Mouse (Mus musculus) ovary, adult 18-20 months (tissue): ENCODE data around the gene Mmp7.

Experiments used
- DNase-seq: peaks from one replicate; pipeline ENCODE4 v3.0.0; 2022; ENCODE audit warnings: low spot score, mixed read lengths

The Mmp7 gene

DNA sequence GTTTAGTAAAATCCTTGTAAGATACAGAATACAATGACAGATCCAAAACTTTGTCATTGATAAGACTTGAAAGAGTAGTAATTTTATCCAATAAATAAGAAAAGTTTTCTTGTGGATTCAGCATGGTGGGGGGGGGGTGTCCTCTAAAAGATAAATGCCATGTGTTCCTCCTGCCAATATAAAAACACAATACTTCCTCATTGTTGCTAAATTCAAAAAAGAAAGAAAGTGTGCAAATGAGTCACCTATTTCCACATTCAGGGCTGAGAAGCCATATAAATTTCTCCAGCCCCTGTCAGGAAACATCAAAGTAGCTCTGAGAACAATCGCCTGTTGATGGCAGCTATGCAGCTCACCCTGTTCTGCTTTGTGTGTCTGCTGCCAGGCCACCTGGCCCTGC, at the start of gene Mmp7:
TSS of gene Mmp7 (plus strand) at position 301 of the 400 bp plus-strand sequence.
- no peak for DNase-seq

DNA sequence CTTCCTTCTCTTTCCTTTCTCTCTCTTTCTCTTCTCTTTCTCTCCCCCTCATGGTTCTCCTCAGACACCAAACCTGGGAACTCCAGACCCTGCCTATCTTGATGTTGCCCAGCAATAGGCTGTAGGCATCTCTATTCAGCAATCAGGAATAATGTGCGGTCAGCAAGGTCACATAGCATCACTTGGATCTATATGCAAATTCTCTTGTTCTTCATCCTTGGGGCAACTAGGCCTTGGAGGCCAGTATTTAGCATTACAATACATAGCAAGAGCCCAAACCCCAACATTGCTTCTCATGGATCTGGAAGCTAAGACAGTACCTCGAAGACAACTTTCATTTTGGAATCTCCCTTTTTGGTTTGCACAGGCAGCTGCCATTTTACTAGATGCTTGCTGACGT, 44.0 kb upstream of the Mmp7 start:
- no peak for DNase-seq

DNA sequence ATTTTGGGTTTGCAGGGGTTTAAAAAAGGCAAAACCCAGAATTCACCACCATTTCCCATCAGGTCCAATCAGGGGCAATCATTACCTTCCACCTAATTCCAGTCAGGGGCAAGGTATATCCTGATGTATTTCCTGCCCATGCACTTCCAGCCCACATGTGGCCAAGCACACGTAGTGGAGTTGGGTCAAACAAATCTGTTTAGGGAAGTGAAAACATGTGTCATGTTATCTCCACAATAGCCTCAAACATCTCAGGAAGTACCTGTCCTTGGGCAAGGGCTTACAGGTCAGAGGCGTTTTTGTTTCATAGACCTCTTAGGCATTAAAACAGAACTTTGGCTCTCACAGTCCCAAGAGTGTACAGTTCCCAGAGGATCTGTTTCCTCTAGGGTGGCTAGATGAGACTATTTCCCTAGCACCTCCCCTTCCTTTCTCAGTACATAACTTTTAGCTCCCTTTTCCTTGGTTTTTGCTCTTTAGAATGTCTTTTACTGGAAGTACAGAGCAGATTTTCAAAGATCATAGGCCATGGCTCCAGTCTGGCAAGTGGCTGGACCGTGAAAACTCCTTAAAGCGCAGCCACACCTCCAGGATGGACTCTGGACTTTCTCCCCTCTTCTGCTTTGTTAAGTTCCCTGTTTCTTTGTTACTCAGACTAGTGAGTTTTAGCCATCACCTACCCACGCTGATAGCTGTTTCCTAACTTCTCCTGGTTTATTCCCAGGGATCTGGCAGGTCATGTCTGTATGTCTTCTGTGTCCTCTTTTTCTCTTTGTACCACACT, 41.3 kb upstream of the Mmp7 start:
- DNase-seq: no peak

DNA sequence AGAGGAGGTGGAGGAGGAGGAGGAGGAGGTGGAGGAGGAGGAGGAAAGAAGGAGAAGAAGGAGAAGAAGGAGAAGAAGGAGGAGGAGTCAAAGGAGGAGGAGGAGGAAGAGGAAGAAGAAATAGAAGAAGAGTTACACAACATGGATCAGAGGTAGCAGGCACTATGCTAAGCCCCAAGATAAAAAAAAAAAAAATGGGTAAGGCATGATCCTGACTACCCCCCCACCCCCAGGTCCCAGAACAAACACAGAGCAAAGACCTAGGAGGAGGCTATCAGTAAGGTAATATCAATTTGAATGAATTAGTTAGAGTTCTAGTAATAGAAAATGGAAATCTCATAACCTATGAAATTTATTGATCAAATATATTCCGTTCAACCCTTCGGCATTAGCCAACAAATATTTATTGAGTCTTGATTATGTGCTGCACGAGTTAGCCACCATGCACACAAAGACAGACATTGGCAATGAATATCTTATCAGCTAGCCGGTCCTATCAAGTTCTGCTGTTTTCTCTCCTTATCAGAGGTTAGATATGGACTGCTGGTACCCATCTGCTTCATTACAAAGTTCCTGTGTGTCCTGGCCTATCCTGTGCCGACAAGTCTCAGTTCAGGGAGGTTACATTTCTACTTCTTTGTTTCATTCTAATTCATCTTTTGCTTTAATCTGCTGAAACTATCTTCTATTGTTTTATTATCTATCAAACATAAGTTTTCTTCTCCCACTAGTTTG, 39.4 kb upstream of the Mmp7 start:
- no peak for DNase-seq

DNA sequence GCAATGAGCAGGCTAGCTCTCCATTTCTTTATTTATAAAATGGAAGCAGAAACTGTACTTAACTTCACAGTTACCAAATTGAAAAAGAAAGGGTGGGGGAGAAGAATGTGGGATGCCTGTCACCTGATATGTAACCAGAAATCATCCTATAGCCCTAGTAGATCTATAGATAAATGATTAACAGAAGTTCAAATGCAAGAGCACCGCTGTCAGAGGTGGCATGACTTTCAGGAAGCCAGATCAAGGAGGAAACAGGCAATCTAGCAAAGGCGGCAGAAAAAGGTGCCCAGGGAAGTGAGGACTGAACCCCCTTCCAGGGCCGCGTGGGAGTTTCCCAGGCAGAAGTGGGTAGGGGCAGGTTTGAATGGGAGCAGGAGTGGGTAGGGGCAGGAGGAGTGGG, 33.9 kb upstream of the Mmp7 start:
- no peak for DNase-seq

DNA sequence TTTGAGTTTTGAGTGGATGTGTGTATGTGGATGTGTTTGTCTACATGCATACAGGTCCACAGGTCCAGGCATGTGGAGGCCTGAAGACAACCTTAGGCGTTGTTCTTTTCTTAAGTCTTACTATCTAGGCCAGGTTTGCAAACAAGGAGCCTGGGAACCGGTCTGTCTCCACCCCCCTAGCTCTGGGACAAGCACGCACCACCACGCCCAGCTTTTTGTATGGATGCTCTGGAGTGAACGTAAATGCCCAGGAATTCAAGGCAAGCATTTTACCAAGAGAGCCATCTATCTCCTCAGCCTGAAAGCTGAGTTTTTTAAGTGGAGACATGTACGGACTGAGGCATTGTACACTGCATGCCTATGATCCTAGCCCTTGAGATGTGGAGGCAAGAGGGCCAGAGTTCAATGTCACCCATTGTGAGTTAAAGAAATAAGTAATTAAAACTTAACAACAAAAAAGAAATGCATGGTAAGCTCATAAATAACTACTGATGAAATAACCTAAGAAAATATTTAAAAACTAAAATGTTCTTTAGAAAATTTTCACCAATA, 32.3 kb upstream of the Mmp7 start:
- no peak for DNase-seq

DNA sequence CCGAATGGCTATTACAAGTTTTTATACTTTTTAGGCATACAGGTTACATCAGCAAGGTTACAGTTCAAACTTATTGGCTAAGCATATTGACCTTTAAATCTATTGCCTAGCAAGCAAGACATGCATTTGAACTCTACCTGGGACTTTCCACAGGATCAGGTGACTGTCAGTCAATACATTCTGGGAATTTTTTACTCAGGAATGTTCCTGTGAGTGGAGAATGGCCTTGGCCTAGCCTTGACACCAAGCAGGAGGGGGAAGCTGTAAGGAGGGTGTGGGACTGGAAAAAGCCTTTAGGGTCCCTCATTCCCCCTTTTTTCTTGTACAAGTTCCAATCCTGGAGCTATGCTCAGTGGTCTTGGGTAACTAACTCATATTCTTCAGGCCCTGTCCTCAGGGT, 30.5 kb upstream of the Mmp7 start:
- no peak for DNase-seq

DNA sequence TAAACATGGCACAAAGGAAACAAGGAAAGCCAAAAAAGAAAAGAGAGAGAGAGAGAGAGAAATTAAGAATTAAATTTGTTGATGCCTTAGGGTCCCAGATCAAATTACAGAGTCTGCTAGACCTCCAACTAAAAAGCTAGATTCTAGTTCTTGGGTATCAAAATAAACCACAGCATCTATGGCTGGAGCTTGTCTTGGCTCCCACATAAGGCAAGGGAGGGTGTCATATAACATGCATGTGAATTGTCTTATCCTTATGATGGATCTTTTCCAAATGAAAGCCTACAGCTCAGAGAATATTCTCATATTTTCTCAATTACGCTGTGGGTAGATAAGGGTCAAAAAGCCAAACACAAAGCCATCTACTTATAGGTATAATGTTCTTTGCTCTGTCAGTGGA, 22.2 kb upstream of the Mmp7 start:
- DNase-seq: no peak

DNA sequence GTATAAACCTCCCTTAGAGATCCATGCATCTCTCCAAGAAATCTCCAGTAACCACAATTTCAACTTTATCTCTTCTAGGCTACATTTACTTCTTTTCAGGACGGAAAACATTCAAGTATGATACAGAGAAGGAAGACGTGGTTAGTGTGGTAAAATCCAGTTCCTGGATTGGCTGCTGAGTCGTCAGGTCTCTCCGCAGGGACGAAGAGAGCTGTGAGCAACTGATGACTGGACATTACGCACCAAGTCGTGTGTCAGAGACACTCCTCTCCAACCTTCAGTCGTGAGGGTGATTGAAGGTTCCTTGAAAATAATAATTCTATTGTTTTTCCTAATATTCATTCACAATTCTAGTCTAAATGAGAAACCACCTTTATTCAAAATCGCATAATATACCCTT, 18.9 kb upstream of the Mmp7 start:
- no peak for DNase-seq

DNA sequence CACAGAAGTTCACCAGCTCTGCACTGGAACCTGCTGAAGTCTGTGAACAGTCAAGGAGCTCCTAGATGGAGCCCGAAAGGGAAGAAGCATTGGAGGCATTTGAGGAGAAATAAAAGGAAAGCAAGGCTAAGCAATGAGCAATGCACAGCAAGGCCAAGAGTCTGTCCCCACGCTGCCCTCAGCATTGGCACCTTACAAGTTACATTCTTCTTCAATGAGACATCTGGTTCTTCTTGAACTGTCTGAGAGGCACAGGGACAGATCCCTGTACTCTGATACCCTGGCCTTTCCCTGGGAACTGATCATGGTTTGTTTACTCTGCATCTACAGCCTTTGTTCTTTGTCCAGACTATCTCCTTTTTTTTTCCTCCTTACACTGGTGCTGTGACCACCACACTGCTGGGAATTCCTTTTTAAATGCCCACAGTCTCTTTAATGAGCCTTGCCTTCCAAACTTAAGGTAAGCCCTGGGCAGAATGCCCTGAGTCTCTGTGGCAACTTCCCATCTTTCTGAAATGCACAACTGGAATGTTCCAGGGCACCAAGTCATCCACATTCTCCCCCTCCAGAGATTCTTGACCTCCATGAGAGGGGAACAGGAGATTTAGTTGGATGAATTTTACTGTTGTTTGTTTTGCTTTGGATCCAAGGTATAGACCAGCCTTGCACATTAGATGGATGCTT, 13.6 kb upstream of the Mmp7 start:
- DNase-seq: no peak

DNA sequence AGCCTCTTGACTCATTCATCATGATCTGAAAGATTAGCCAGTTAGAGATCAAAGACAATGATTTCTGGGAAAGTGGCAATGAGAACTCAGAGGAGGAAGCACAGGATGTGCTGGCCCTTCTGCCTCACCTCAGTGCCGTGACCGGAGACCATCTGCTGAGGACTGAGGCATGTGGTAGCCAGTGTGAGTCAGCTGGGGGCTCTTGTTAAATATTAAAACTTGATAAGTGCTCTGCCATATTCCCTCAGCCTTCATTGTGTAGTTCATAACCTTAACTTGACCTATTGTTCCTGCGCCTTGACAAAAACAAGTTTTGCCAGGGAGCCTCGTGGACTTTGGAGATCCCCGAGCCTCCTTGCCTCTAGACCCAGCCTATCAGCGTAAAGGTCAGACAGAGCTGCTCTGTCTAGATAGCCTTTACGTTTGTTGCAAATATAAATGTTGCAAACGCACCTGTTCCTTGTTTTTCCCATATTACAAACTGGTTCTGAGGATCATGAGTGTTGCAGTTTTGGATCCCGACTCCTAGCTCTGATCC, 9.7 kb upstream of the Mmp7 start:
- no peak for DNase-seq

DNA sequence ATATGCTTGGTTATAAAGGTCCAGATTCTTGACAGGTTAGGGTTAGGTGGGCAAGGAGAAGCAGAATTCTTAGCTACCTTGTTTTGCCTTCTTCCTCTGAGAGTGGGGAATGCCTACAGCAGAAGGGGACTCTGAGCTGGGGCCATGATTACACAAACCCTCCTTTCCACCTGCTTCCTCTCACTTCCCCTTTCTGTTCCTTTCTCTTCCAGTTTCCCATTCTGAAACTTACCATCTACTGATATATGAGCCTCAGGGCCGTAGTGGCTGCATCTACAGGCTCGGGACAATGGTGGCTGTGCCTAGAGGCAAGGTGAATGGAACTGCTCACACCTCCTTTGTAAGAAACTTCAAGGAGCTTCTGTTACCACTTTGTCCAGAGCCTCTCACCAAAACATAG, 5.9 kb upstream of the Mmp7 start:
- no peak for DNase-seq

DNA sequence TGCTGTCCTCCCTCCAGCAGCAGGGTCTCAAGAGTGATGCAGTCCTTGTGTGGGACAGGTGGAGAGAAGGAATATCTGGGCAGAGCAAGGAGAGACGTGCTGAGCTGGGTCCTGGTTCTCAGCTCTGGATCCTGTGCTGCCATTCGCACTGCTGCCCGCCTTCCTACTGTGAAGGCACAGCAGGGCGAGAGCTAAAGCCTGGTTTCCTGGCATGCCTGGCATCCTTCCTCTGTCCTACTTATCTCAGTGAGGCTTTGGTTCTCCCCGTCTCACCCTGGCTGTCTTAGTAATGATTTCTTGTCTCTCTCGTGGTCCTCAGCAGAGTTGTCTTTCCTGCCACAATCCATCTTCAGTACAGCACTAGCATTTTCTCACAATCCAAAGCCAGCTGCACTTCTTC, 2.1 kb upstream of the Mmp7 start:
- no peak for DNase-seq

DNA sequence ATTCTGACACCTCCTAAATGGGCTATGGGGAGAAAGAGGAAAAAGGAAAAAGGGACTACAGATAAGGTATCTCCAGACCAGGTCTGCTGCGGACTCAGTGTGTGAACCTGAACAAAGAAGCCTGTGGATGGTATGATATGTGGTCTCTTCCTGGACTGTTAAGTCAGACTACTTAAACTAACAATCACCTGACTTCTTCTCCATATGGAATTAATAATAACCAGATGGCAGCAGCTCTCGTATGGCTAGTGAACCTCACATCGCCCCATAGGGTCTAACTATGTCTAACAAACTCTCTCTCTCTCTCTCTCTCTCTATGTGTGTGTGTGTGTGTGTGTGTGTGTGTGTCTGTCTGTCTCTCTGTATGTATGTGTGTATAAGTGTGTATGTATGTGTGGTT, 2.1 kb downstream of the Mmp7 start:
- no peak for DNase-seq

DNA sequence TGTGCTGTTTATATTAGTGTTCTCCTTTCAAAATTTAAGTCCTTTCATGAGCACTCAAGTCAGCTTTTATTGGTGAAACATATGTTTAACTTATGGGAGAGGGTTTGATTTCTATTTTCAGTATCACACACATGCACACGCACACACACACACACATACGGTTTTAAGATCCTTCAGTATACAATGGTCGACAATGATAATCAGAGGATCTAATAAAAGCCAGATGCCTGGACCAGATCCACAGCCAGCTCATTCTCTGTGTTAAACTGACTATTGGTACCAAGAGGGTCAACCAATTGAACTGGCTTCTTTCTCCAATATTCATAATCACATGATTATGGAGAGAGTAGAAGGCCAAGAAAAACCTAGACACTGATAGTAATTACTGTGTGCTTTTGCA, 3.8 kb downstream of the Mmp7 start:
- DNase-seq: no peak

DNA sequence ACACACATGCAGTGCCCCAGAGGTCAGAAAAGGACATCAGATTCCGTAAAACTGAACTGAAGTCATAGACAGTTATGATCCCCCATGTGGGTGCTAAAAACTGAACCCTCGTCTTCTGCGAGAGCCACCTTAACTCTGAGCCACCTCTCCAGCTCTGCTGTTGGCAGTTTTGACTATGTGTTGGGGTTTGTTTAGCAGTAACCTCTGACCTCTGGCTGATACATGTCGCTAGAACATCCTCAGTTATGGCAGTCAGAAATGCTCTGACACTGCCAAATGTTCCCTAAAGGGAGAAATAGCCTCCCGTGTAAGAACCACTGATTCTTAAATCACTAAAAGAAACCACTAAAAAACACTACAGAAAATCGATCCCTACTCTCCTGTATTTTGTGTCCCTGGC, 16.8 kb downstream of the Mmp7 start:
- DNase-seq: no peak

DNA sequence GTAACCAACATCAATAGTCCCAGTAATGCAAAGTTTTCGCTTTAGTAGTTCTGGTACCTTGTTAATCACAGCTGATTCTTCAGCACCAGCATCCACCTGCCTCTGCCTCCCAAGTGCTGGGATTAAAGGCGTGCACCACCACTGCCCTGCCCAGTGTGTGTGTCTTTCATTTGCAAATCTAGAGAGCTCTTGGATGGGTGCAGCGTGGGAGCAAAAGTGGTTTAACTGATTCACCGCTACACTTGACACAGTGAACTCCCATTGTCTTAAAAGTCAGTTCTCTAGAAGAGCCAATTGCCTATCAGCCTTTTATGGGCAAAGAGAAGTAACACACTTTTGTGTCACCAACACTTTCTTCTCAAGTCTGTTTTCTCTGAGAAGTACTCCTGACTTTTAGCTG, 19.3 kb downstream of the Mmp7 start:
- DNase-seq: no peak

DNA sequence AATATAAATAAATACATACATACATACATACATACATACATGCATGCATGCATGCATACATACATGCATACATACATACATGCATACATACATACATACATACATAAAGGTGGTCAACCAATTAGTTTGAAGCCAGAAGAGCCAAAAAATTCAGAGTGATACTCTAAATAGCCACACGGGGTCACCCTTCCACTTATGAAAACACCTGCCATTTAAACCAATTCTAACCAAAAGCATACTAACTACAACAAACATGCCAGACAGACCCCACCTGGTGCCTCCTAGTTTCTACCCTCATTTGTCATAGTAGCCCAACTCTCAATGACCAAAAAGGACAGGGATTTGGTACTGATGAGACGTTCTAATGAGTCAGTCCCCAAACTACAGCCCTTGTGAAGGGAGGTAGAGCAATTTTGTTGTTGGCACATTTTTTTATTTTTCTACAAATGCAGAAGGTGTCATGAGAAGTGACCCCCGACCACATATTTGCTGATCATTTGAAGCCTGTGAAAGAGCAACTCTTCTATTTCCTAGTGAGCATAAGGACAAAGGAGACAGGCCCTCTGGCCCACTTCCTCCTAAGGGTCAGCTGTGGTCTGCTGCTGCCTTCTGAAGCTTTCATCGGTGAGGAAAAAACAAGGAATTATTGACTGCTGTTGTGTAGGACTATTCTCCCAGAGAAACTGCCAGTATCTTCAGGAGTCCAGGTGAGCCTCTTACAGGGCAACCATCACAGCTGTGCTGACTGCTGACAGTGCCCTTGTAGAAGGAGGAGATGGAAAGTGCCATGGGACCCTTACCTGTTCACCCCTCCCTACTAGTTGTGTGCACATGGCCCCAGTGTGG, 22.4 kb downstream of the Mmp7 start:
- no peak for DNase-seq

DNA sequence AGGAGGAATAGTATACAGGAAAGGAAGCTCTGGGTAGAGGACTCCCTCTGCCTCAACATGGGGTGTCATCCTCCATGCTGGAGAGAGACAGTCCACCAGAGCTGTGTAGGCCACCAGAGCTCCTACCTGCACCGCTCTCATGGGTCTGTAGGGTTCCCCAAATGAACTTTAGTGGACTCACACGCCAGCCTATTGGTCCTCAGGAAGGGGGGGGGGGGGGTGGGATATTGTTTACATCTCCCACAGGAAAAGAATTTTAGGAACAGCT, 23.0 kb downstream of the Mmp7 start:
- no peak for DNase-seq

DNA sequence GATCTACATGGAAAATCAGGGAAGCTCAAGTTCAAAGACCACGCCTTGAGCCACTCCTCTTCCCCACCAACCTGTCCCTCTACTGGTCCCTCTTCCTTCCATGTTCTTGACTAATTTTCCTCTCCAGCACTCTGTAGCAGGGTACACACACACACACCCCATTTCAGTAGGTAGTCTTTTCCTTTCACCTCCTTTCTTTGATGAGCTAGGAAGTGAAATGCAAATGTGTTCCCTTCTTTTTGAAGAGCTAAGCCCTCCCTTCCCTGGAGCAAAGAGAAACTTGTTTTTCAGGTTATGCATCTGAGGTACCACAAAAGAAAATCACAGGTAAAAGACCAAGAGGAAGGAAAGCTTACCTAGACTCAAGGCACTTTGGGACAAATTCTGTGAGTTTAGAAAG, 29.7 kb downstream of the Mmp7 start:
- no peak for DNase-seq

DNA sequence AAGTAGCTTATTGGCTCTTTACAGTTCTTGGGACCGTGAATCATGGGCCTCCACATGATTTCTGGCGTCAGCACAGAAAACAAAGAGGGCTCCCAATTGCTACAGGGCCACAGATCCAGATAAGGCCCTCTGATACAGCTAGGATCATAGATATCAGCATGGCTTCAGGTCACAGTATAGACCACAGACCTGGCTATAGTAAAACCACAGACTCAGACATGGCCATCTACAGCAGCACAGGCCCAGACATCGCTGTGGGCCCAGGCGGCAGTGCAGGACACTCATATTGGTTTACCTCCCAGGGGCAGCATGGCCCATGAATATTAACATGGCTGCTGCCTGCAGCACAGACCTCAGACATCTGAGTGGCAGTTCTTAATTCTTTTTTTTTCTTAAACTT, 37.1 kb downstream of the Mmp7 start:
- no peak for DNase-seq

DNA sequence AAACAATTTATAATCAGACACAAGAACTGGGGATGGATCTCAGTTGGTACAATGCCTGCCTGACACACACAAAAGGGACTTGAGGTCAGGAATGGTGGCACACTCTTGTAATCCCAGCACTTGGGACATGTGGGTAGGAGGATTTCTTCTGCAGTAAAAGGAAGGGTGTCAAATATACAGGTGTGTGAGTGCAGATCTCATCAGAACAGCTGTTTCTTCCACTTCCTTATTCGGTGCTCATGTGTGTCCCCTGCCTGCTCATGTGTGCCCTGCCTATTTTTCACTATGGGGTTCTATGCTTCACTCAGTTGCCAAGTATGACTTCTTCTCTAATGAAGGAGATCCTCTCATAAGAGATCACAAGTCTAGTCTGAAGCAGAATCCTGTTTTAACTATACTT, 50.8 kb downstream of the Mmp7 start:
- DNase-seq: no peak
